Mouse (Mus musculus): ENCODE data around the gene Skap2. TPM values are rescaled to one million over a fixed set of nuclear protein-coding genes. Genes with fewer than 3 reads are reported as not detected.

Skap2 gene
- polyA plus RNA-seq, 1 experiment from 2014 or later = 30.3 TPM

DNA sequence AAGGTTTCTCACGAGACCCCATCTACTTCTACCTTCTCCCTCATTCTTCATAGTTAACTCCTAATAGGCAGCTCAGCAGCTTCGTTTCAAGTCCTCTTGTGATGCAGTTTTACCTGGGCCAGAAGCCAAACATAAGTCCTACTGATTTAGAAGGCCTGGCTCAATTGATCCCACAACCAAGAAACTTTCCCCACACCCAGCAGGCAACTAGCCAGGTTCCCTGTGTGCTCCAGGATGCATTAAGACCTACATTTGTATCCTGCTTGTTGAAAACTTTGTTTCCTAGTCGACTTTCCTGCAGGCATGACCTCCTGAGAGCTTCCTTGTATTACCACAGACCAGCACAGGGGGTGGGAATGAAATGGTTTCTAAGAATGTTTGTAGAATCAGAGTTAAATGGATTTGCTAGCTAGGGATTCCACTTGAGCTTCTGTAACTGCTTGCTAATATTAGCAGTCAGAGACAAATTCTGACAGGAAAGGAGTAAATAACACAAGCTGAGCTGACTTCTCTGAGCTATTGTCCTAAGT is 125.4 kb downstream of the Skap2 start:
- no peak for ATAC-seq
- Histone ChIP-seq H3K4me1 (ENCODE audit: control insufficient read depth, insufficient read depth, low read depth, low read length) (peaks cover 7% of the 10 kb centered on the region), H3K4me2 (ENCODE audit: low read length) (no peak overlapping the region), H3K9ac (ENCODE audit: low read depth, low read length) (no peak overlapping the region), H3K36me3 (ENCODE audit: control insufficient read depth, insufficient read depth, low read length) (no peaks in the 10 kb centered on the region), H3K9me3 (ENCODE audit: control insufficient read depth, low read length) (no peaks in the 10 kb centered on the region), H3K4me3 (ENCODE audit: low read length) (no peak overlapping the region), H3K27me3 (replicated peaks; ENCODE audit: control insufficient read depth, insufficient read depth, low read length) (no peaks in the 10 kb centered on the region), H3K27ac (ENCODE audit: low read depth, low read length) (no peak overlapping the region)
- 51% methylated on average over 3 of the region's 3 CpGs for WGBS

DNA sequence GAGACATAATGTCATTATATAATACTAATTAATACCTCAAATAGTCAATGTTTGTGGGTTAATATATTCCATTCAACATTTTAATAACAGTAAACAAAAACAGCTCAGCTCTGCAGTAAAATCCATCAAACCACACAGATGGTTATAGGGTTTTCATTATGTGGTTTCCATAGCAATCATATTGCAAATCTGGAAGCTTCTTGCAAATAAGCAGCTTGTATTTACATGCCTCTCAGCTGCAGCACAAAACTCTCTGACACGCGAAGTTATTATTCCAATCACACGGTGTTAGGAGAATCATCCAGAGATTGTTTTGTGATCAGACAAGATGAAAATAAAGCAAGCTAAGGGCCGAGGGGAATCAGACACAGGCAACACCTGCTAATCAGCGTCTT is 129.5 kb downstream of the Skap2 start:
- H3K9ac ChIP-seq (ENCODE audit: low read depth, low read length) = no peak overlapping the region
- ATAC-seq = 0 out of 2 replicates have a peak, but pooled peaks have one; percentile 45

DNA sequence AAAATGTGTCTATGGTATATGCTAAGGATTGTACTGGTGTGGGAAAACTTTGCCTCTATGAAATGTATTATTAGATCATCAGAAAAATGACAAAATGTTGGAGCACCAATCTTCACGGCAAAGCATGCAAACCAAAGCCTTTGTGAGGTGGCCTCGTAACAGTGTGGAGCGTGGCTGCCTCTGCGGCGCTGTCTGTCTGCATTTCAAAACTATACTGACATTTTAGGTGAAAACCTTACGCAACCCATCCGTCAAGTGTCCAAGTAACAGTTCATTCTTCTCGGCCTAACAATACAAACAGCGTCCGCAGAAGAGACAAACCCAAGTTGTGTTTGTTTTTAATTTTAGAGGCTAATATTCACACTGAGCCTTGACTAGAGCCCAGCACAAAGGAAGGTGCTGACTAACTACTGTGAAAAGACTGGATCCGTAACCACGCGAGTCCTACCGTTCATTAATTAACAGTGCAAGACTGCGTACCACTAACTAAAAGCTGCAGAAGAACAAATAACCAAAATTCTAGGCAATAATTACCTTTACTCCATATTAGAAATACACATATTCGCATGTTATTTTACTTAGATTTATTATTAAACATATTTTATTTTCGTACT is 130.0 kb downstream of the Skap2 start:
- 53% methylated on average over 17 of the region's 17 CpGs for WGBS
- Histone ChIP-seq H3K4me3 (ENCODE audit: low read length) (no peak overlapping the region), H3K9ac (ENCODE audit: low read depth, low read length) (no peak overlapping the region), H3K27ac (ENCODE audit: low read depth, low read length) (no peak overlapping the region), H3K27me3 (replicated peaks; ENCODE audit: control insufficient read depth, insufficient read depth, low read length) (no peaks in the 10 kb centered on the region), H3K4me2 (ENCODE audit: low read length) (no peak overlapping the region), H3K4me1 (ENCODE audit: control insufficient read depth, insufficient read depth, low read depth, low read length) (peaks cover 7% of the 10 kb centered on the region), H3K9me3 (ENCODE audit: control insufficient read depth, low read length) (no peaks in the 10 kb centered on the region), H3K36me3 (ENCODE audit: control insufficient read depth, insufficient read depth, low read length) (no peaks in the 10 kb centered on the region)
- ATAC-seq = 0 out of 2 replicates have a peak, but pooled peaks have one; percentile 37

More for the DNA sequence above, 129.5 kb downstream of the Skap2 start:
- Histone ChIP-seq H3K4me2 (ENCODE audit: low read length) (no peak overlapping the region), H3K9me3 (ENCODE audit: control insufficient read depth, low read length) (no peaks in the 10 kb centered on the region), H3K36me3 (ENCODE audit: control insufficient read depth, insufficient read depth, low read length) (no peaks in the 10 kb centered on the region), H3K4me1 (ENCODE audit: control insufficient read depth, insufficient read depth, low read depth, low read length) (peaks cover 7% of the 10 kb centered on the region), H3K4me3 (ENCODE audit: low read length) (no peak overlapping the region), H3K27ac (ENCODE audit: low read depth, low read length) (0 out of 2 replicates have a peak overlapping the region, but pooled peaks have one; percentile 23), H3K27me3 (replicated peaks; ENCODE audit: control insufficient read depth, insufficient read depth, low read length) (no peaks in the 10 kb centered on the region)
- WGBS = 37% methylated on average over 5 of the region's 5 CpGs

DNA sequence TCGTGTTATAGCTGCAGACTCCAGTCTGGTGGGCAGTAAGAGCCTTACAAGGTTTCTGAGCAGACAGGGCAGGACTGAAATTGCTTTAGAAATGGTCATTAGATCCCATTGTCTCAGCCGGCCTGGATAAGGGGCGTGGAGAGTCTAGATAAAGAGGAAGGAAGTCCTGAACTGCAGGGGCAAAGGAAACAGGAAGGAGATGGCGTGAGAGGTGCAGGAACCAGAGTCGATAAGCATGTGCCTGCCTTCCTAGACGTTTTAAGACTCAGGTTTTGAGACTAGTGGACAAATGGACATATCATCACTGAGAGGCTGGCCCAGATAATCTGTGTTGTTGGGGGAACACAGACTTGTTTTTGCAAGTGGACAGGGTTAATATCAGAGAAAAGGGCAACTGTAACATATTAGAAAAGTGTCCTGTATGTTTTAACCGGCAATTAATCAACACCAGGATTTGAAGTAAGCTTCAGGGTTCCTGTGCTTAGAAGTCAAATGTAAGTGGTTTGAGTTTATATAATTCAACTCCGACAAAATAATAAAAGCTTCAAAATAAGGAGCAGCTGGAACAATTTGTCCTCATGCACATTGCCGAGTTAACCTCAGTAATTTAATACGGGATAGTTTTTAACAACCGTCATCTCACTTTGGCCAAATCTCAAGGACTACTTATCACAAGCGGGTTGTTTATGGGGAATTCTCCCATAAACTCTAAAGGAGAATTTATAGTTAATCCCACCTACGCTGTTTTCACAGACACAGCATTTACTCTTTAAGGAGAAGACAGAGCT is 131.0 kb downstream of the Skap2 start:
- Histone ChIP-seq H3K27ac (ENCODE audit: low read depth, low read length) (no peak overlapping the region), H3K9ac (ENCODE audit: low read depth, low read length) (no peak overlapping the region), H3K9me3 (ENCODE audit: control insufficient read depth, low read length) (no peaks in the 10 kb centered on the region), H3K36me3 (ENCODE audit: control insufficient read depth, insufficient read depth, low read length) (no peaks in the 10 kb centered on the region), H3K4me1 (ENCODE audit: control insufficient read depth, insufficient read depth, low read depth, low read length) (peaks cover 7% of the 10 kb centered on the region), H3K4me3 (ENCODE audit: low read length) (no peak overlapping the region), H3K4me2 (ENCODE audit: low read length) (no peak overlapping the region), H3K27me3 (replicated peaks; ENCODE audit: control insufficient read depth, insufficient read depth, low read length) (no peaks in the 10 kb centered on the region)
- ATAC-seq = no peak
- WGBS = 61% methylated on average over 13 of the region's 13 CpGs

DNA sequence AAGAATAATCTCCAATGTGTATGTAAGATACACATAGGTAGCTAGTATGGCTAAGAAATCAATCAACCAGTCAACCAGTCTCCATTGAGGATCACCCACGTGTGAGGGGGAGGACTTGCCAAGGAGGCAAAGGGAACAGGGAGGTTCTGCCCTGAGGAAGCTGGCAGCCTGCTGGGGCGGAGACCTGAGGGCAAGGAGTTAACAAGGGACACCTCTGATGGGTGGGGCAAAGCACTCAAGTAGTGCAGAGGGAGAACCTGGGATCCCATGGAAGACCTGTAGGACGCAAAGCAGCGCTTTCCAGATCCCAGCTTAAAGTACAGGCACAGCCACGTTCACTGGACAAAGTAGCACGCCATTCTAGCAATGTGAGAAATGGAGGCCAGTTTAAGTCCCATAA is 131.6 kb downstream of the Skap2 start:
- Histone ChIP-seq H3K9me3 (ENCODE audit: control insufficient read depth, low read length) (no peaks in the 10 kb centered on the region), H3K36me3 (ENCODE audit: control insufficient read depth, insufficient read depth, low read length) (no peaks in the 10 kb centered on the region), H3K4me3 (ENCODE audit: low read length) (no peak overlapping the region), H3K4me1 (ENCODE audit: control insufficient read depth, insufficient read depth, low read depth, low read length) (peaks cover 9% of the 10 kb centered on the region), H3K9ac (ENCODE audit: low read depth, low read length) (no peak overlapping the region), H3K4me2 (ENCODE audit: low read length) (no peak overlapping the region), H3K27me3 (replicated peaks; ENCODE audit: control insufficient read depth, insufficient read depth, low read length) (no peaks in the 10 kb centered on the region), H3K27ac (ENCODE audit: low read depth, low read length) (no peak overlapping the region)
- ATAC-seq = no peak
- 65% methylated on average over 6 of the region's 6 CpGs for WGBS

DNA sequence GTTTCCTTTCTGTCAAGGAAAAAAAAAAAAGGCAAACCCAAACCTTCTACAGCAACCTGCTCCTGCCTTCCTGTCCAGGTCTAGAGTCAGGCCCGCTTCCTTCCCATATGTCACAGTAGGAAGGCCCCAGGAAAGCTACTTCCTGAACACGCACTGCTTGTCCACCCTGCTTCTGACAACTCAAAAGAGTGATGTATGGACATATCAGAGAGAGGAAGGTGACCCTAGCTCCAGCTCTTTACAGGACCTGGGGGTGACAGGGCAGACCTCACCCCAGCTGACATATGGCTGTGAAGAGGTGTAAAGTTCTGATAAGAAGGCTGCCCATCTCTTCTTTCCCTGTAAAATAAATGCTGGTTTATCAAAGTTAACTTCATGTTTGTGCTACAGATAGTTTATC is 133.8 kb downstream of the Skap2 start:
- no peak for ATAC-seq
- H3K4me2 ChIP-seq (ENCODE audit: low read length) = no peak overlapping the region

DNA sequence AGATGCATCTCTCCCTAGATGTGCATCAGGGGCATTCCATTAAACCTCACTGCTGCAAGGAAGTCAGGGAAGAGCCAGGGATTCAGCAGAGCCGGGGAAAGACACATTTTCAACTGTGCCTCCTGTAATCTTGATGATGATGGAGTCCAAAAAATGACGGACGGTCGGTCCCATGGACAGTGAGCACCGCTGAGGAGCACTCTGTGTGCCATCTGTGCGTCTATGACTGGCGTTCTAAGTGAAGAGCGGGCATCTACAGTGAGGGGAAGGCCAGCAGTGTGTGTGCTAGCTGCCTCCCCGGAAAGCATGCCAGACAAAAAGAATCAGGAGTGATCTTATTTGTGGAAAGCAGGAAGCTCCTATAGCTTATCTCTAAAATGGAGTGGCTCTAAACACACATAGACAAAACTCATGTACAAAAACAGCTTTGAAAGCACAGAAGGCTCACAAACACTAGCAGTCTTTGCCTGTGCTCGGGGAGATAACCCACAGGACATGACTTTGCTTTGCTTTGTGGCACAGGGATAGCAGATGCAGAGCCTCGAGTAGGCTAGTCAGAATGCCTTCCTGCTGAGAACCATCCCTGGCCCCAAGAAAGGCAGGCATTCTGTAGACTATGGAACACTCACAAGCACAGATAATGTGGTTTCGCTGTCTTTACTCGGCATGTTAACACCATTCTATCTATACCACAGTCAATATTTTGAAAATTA is 135.4 kb downstream of the Skap2 start:
- no peak overlapping the region for H3K4me2 ChIP-seq (ENCODE audit: low read length)

More for the DNA sequence above, 133.8 kb downstream of the Skap2 start:
- H3K27ac ChIP-seq (ENCODE audit: low read depth, low read length) = no peak overlapping the region
- H3K4me1 ChIP-seq (ENCODE audit: control insufficient read depth, insufficient read depth, low read depth, low read length) = peaks cover 9% of the 10 kb centered on the region
- no peak overlapping the region for H3K9ac ChIP-seq (ENCODE audit: low read depth, low read length)
- 80% methylated on average over 2 of the region's 2 CpGs for WGBS
- no peak overlapping the region for H3K4me3 ChIP-seq (ENCODE audit: low read length)
- H3K9me3 ChIP-seq (ENCODE audit: control insufficient read depth, low read length) = no peaks in the 10 kb centered on the region
- no peaks in the 10 kb centered on the region for H3K36me3 ChIP-seq (ENCODE audit: control insufficient read depth, insufficient read depth, low read length)
- no peaks in the 10 kb centered on the region for H3K27me3 ChIP-seq (replicated peaks; ENCODE audit: control insufficient read depth, insufficient read depth, low read length)

GRCm38 (mm10) chr6:51875884-51876626 is 136.3 kb downstream of the Skap2 start:
- Histone ChIP-seq H3K4me2 (ENCODE audit: low read length) (no peak overlapping the region), H3K4me1 (ENCODE audit: control insufficient read depth, insufficient read depth, low read depth, low read length) (peaks cover 2% of the 10 kb centered on the region), H3K4me3 (ENCODE audit: low read length) (no peak overlapping the region), H3K27me3 (replicated peaks; ENCODE audit: control insufficient read depth, insufficient read depth, low read length) (no peaks in the 10 kb centered on the region), H3K27ac (ENCODE audit: low read depth, low read length) (no peak overlapping the region), H3K36me3 (ENCODE audit: control insufficient read depth, insufficient read depth, low read length) (no peaks in the 10 kb centered on the region), H3K9ac (ENCODE audit: low read depth, low read length) (no peak overlapping the region), H3K9me3 (ENCODE audit: control insufficient read depth, low read length) (no peaks in the 10 kb centered on the region)
- peak; percentile 66 for ATAC-seq
- WGBS = 25% methylated on average over 6 of the region's 6 CpGs

More for the DNA sequence above, 135.4 kb downstream of the Skap2 start:
- no peak for ATAC-seq
- H3K4me3 ChIP-seq (ENCODE audit: low read length) = no peak overlapping the region
- no peaks in the 10 kb centered on the region for H3K36me3 ChIP-seq (ENCODE audit: control insufficient read depth, insufficient read depth, low read length)
- 49% methylated on average over 13 of the region's 13 CpGs for WGBS
- H3K27ac ChIP-seq (ENCODE audit: low read depth, low read length) = 0 out of 2 replicates have a peak overlapping the region, but pooled peaks have one; percentile 16
- H3K27me3 ChIP-seq (replicated peaks; ENCODE audit: control insufficient read depth, insufficient read depth, low read length) = no peaks in the 10 kb centered on the region
- no peaks in the 10 kb centered on the region for H3K9me3 ChIP-seq (ENCODE audit: control insufficient read depth, low read length)
- peaks cover 2% of the 10 kb centered on the region for H3K4me1 ChIP-seq (ENCODE audit: control insufficient read depth, insufficient read depth, low read depth, low read length)
- no peak overlapping the region for H3K9ac ChIP-seq (ENCODE audit: low read depth, low read length)

All from hindbrain, embryonic 16.5 days (tissue).